Mouse (Mus musculus): ENCODE measurements around the gene Osbpl3. TPM values are rescaled to one million over a fixed set of nuclear protein-coding genes. Genes with fewer than 3 reads are reported as not detected.

Osbpl3 gene
- polyA plus RNA-seq, 1 experiment from 2014 or later: 14.5 TPM

- Histone ChIP-seq H3K4me2 (replicated peaks; ENCODE audit: low read depth) (no peak overlapping the region), H3K9ac (ENCODE audit: low read length) (no peak overlapping the region), H3K9me3 (ENCODE audit: control insufficient read depth, low read length) (no peaks in the 10 kb centered on the region), H3K36me3 (ENCODE audit: control insufficient read depth, insufficient read depth, low read length) (no peaks in the 10 kb centered on the region), H3K4me1 (replicated peaks; ENCODE audit: control insufficient read depth, insufficient read depth) (no peaks in the 10 kb centered on the region), H3K27ac (replicated peaks) (no peak overlapping the region), H3K4me3 (ENCODE audit: low read depth, low read length) (no peak overlapping the region), H3K27me3 (ENCODE audit: control insufficient read depth, insufficient read depth, low read length) (no peaks in the 10 kb centered on the region)
- ATAC-seq (ENCODE audit: low FRiP score, low TSS enrichment) (no peak), DNase-seq (ENCODE audit: low spot score) (no peak)
- TF ChIP-seq CTCF (IDR thresholded peaks at IDR 0.05; ENCODE audit: low read depth) (no peak), EP300 (optimal IDR thresholded peaks at IDR 0.05) (no peak)
- 84% methylated on average over 2 of the region's 2 CpGs for WGBS
Measured at GRCm38 (mm10) chr6:50490519-50490918, 34.5 kb upstream of the Osbpl3 start.

- WGBS: 69% methylated on average over 9 of the region's 9 CpGs
- ATAC-seq (ENCODE audit: low FRiP score, low TSS enrichment) (no peak), DNase-seq (ENCODE audit: low spot score) (no peak)
- Histone ChIP-seq H3K9ac (ENCODE audit: low read length) (no peak overlapping the region), H3K4me2 (replicated peaks; ENCODE audit: low read depth) (no peak overlapping the region), H3K36me3 (ENCODE audit: control insufficient read depth, insufficient read depth, low read length) (no peaks in the 10 kb centered on the region), H3K9me3 (ENCODE audit: control insufficient read depth, low read length) (no peaks in the 10 kb centered on the region), H3K27ac (replicated peaks) (no peak overlapping the region), H3K4me1 (replicated peaks; ENCODE audit: control insufficient read depth, insufficient read depth) (no peaks in the 10 kb centered on the region), H3K4me3 (ENCODE audit: low read depth, low read length) (no peak overlapping the region), H3K27me3 (ENCODE audit: control insufficient read depth, insufficient read depth, low read length) (no peaks in the 10 kb centered on the region)
- TF ChIP-seq CTCF (IDR thresholded peaks at IDR 0.05; ENCODE audit: low read depth) (no peak), EP300 (optimal IDR thresholded peaks at IDR 0.05) (no peak)
Measured at GRCm38 (mm10) chr6:50489380-50489779, 33.4 kb upstream of the Osbpl3 start.

- H3K4me2 ChIP-seq (replicated peaks; ENCODE audit: low read depth): no peak overlapping the region
- no peak for ATAC-seq (ENCODE audit: low FRiP score, low TSS enrichment)
- no peaks in the 10 kb centered on the region for H3K9me3 ChIP-seq (ENCODE audit: control insufficient read depth, low read length)
- H3K4me1 ChIP-seq (replicated peaks; ENCODE audit: control insufficient read depth, insufficient read depth): no peaks in the 10 kb centered on the region
- H3K36me3 ChIP-seq (ENCODE audit: control insufficient read depth, insufficient read depth, low read length): no peaks in the 10 kb centered on the region
- H3K27ac ChIP-seq (replicated peaks): no peak overlapping the region
- 60% methylated on average over 11 of the region's 11 CpGs for WGBS
- DNase-seq (ENCODE audit: low spot score): no peak
- H3K27me3 ChIP-seq (ENCODE audit: control insufficient read depth, insufficient read depth, low read length): no peaks in the 10 kb centered on the region
- no peak overlapping the region for H3K9ac ChIP-seq (ENCODE audit: low read length)
- H3K4me3 ChIP-seq (ENCODE audit: low read depth, low read length): no peak overlapping the region
- no peak for TF ChIP-seq CTCF (IDR thresholded peaks at IDR 0.05; ENCODE audit: low read depth)
- no peak for TF ChIP-seq EP300 (optimal IDR thresholded peaks at IDR 0.05)
Measured at GRCm38 (mm10) chr6:50486035-50486902, 30.3 kb upstream of the Osbpl3 start.

GRCm38 (mm10) chr6:50483426-50483825 is 27.4 kb upstream of the Osbpl3 start:
- no peak for ATAC-seq (ENCODE audit: low FRiP score, low TSS enrichment)
- no peaks in the 10 kb centered on the region for H3K4me1 ChIP-seq (replicated peaks; ENCODE audit: control insufficient read depth, insufficient read depth)
- 88% methylated on average over 3 of the region's 3 CpGs for WGBS

GRCm38 (mm10) chr6:50481460-50481859 is 25.5 kb upstream of the Osbpl3 start:
- 81% methylated on average over 5 of the region's 5 CpGs for WGBS
- no peak overlapping the region for H3K4me3 ChIP-seq (ENCODE audit: low read depth, low read length)
- H3K4me2 ChIP-seq (replicated peaks; ENCODE audit: low read depth): no peak overlapping the region
- TF ChIP-seq EP300 (optimal IDR thresholded peaks at IDR 0.05): no peak
- TF ChIP-seq CTCF (IDR thresholded peaks at IDR 0.05; ENCODE audit: low read depth): no peak
- H3K4me1 ChIP-seq (replicated peaks; ENCODE audit: control insufficient read depth, insufficient read depth): no peaks in the 10 kb centered on the region
- ATAC-seq (ENCODE audit: low FRiP score, low TSS enrichment) (no peak), DNase-seq (ENCODE audit: low spot score) (no peak)
- no peak overlapping the region for H3K9ac ChIP-seq (ENCODE audit: low read length)
- H3K27ac ChIP-seq (replicated peaks): no peak overlapping the region
- H3K9me3 ChIP-seq (ENCODE audit: control insufficient read depth, low read length): no peaks in the 10 kb centered on the region
- no peaks in the 10 kb centered on the region for H3K36me3 ChIP-seq (ENCODE audit: control insufficient read depth, insufficient read depth, low read length)
- no peaks in the 10 kb centered on the region for H3K27me3 ChIP-seq (ENCODE audit: control insufficient read depth, insufficient read depth, low read length)

More at GRCm38 (mm10) chr6:50483426-50483825, 27.4 kb upstream of the Osbpl3 start:
- DNase-seq (ENCODE audit: low spot score): no peak
- Histone ChIP-seq H3K27ac (replicated peaks) (no peak overlapping the region), H3K9me3 (ENCODE audit: control insufficient read depth, low read length) (no peaks in the 10 kb centered on the region), H3K27me3 (ENCODE audit: control insufficient read depth, insufficient read depth, low read length) (no peaks in the 10 kb centered on the region), H3K36me3 (ENCODE audit: control insufficient read depth, insufficient read depth, low read length) (no peaks in the 10 kb centered on the region), H3K4me3 (ENCODE audit: low read depth, low read length) (no peak overlapping the region), H3K4me2 (replicated peaks; ENCODE audit: low read depth) (no peak overlapping the region), H3K9ac (ENCODE audit: low read length) (no peak overlapping the region)
- TF ChIP-seq CTCF (IDR thresholded peaks at IDR 0.05; ENCODE audit: low read depth): no peak
- no peak for TF ChIP-seq EP300 (optimal IDR thresholded peaks at IDR 0.05)

- Histone ChIP-seq H3K27ac (replicated peaks) (no peak overlapping the region), H3K36me3 (ENCODE audit: control insufficient read depth, insufficient read depth, low read length) (no peaks in the 10 kb centered on the region), H3K4me3 (ENCODE audit: low read depth, low read length) (no peak overlapping the region), H3K27me3 (ENCODE audit: control insufficient read depth, insufficient read depth, low read length) (no peaks in the 10 kb centered on the region), H3K4me1 (replicated peaks; ENCODE audit: control insufficient read depth, insufficient read depth) (no peaks in the 10 kb centered on the region), H3K4me2 (replicated peaks; ENCODE audit: low read depth) (no peak overlapping the region), H3K9me3 (ENCODE audit: control insufficient read depth, low read length) (no peaks in the 10 kb centered on the region), H3K9ac (ENCODE audit: low read length) (no peak overlapping the region)
- TF ChIP-seq CTCF (IDR thresholded peaks at IDR 0.05; ENCODE audit: low read depth): no peak
- no peak for ATAC-seq (ENCODE audit: low FRiP score, low TSS enrichment)
- DNase-seq (ENCODE audit: low spot score): no peak
- 67% methylated on average over 3 of the region's 3 CpGs for whole genome bisulfite sequencing
Measured at GRCm38 (mm10) chr6:50466451-50466850, 10.4 kb upstream of the Osbpl3 start.

Measured in stomach, postnatal 0 days (tissue).